Mouse (Mus musculus) cerebellum, adult (tissue): ENCODE data around the gene Stat5b.

Source experiments
- ATAC-seq: cut with Nextera tagmentation; 2 replicates; pipeline ENCODE4 v1.9.2; 2017; ENCODE audit warnings: mild to moderate bottlenecking, moderate library complexity, mixed read lengths; ENCODE audit not compliant: insufficient number of reproducible peaks, low FRiP score, low TSS enrichment

Stat5b gene

GRCm38 (mm10) chr11:100778069-100778468, 72.5 kb downstream of the Stat5b start:
- no peak for ATAC-seq

- no peak for ATAC-seq
Measured at GRCm38 (mm10) chr11:100775921-100776320, 74.6 kb downstream of the Stat5b start.

- ATAC-seq: no peak
Measured at GRCm38 (mm10) chr11:100774261-100774660, 76.3 kb downstream of the Stat5b start.

GRCm38 (mm10) chr11:100770646-100771408, 79.7 kb downstream of the Stat5b start, which contains the start of gene Ghdc:
TSS of gene Ghdc (minus strand) at chr11:100770957.
- ATAC-seq: no peak

GRCm38 (mm10) chr11:100769980-100770379, 80.5 kb downstream of the Stat5b start:
- no peak for ATAC-seq

- no peak for ATAC-seq
Measured at GRCm38 (mm10) chr11:100767871-100768270, 82.7 kb downstream of the Stat5b start.

GRCm38 (mm10) chr11:100766726-100767125, 83.8 kb downstream of the Stat5b start:
- no peak for ATAC-seq

- no peak for ATAC-seq
Measured at GRCm38 (mm10) chr11:100762831-100763230, 87.7 kb downstream of the Stat5b start, which contains the start of gene Hcrt. TSS of gene Hcrt (minus strand) at chr11:100762931.

- peak; percentile 85; the same call in 1 of the 2 replicates for ATAC-seq
Measured at GRCm38 (mm10) chr11:100761547-100762045, 88.9 kb downstream of the Stat5b start.

- no peak for ATAC-seq
Measured at GRCm38 (mm10) chr11:100759611-100760233, 90.8 kb downstream of the Stat5b start, which contains the start of gene Kcnh4. TSS of gene Kcnh4 (minus strand) at chr11:100759942.

GRCm38 (mm10) chr11:100758707-100759610, 91.6 kb downstream of the Stat5b start:
- ATAC-seq: no peak

- ATAC-seq: no peak
Measured at GRCm38 (mm10) chr11:100757566-100757965, 93.0 kb downstream of the Stat5b start.

GRCm38 (mm10) chr11:100756476-100756875, 94.0 kb downstream of the Stat5b start:
- no peak for ATAC-seq

GRCm38 (mm10) chr11:100754693-100755057, 95.8 kb downstream of the Stat5b start:
- no peak for ATAC-seq

GRCm38 (mm10) chr11:100754021-100754692, 96.4 kb downstream of the Stat5b start:
- ATAC-seq: no peak

GRCm38 (mm10) chr11:100752294-100752693, 98.2 kb downstream of the Stat5b start:
- ATAC-seq: no peak

- no peak for ATAC-seq
Measured at GRCm38 (mm10) chr11:100750127-100750526, 100.4 kb downstream of the Stat5b start.

GRCm38 (mm10) chr11:100749469-100749868, 101.1 kb downstream of the Stat5b start:
- ATAC-seq: no peak

GRCm38 (mm10) chr11:100748620-100749019, 101.9 kb downstream of the Stat5b start:
- no peak for ATAC-seq

- ATAC-seq: no peak
Measured at GRCm38 (mm10) chr11:100747114-100747513, 103.4 kb downstream of the Stat5b start.
